In genomic region chr5:115296347-115296746, GRCm38 (mm10) we compare ENCODE assay signal across 1 mouse cellular context.
TF ChIP-seq lines count a peak whose summit lies in the region.

No protein-coding gene starts in this region.

TF ChIP-seq in ES-E14, 5 proteins besides CTCF, POLR2A, EP300 and RAD21:
- 0 out of 2 replicates have a peak, but pooled peaks have one; percentile 13 for TF ChIP-seq MAFK (IDR thresholded peaks at IDR 0.05; ENCODE audit: insufficient read depth, low read depth, low read length)
- TF ChIP-seq ZNF384 (IDR thresholded peaks at IDR 0.05; ENCODE audit: low read depth, low read length) = no peak
